Mouse (Mus musculus): Measurements from ENCODE around the gene Kri1. TPM values are rescaled to one million over a fixed set of nuclear protein-coding genes. Genes with fewer than 3 reads are reported as not detected.
A peak's percentile ranks its signal among the peaks of the same experiment; 100 is the strongest.
"Not testable (repeated sequence)": the region's sequence is repeated elsewhere in the genome, so short reads cannot be mapped to it uniquely, and the experiment has no call there.

The Kri1 gene
- polyA plus RNA-seq, 2 experiments = 13.7 to 43.2 TPM

DNA sequence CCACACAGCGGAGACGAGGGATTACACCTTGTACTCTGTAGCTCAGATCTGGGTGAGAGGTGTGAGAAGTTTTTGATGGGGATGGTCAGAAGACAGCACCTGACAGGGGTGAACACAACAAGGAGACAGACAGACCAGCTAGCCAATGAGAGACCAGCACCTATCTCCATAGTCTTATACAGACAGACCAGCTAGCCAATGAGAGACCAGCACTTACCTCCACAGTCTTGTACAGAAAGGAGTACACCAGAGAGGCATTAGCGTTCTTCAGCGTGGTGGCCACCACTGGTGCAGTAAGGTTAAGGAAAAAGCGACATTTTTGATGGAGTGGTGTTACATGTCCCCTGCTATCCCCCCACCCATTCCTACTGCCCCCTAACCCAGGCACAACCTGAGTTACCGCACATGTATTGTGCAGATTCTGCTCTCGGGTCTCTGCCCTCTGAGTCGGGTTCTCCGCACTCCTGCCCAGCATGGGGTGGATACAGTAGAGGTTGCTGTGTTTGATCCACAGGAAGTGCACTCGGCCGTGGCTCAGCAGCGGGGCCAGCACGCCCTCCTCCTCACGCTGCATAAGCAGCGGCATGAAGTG lies 21.5 kb upstream of the Kri1 start:
- no peak for TF ChIP-seq POLR2A (IDR thresholded peaks at IDR 0.05; ENCODE audit: borderline replicate concordance, extremely low read depth, insufficient read depth, insufficient read length)
- WGBS = 64% methylated on average over 15 of the region's 15 CpGs
- DNase-seq (ENCODE audit: low spot score) = no peak

DNA sequence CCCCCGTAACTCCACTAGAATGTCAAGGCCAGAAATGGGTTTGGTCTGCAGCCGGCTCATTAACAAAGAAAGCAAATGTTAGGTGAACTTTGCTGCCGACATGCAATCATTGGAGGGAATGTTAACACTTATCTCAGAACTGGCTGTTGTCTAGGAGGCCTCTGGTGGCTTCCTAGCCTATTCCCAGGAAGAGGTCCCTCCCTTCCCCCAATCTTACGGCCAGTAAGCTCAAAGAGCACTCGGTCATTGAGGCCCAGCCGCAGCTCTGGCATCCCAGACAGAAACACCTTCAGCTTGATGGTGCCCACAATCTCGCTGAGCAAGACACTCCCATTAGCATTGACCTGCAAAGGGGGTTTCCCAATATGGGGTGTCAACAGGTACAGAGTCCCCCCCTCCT lies 17.3 kb upstream of the Kri1 start:
- TF ChIP-seq POLR2A (IDR thresholded peaks at IDR 0.05; ENCODE audit: borderline replicate concordance, extremely low read depth, insufficient read depth, insufficient read length) = no peak
- Histone ChIP-seq H3K4me2 (replicated peaks; ENCODE audit: low read depth, low read length, severe bottlenecking) (no peak overlapping the region), H3K4me1 (ENCODE audit: control insufficient read depth, insufficient read depth, low read length) (no peaks in the 10 kb centered on the region), H3K27ac (replicated peaks; ENCODE audit: low read depth, low read length) (no peak overlapping the region), H3K36me3 (ENCODE audit: control insufficient read depth, insufficient read depth, low read length) (no peaks in the 10 kb centered on the region), H3K27me3 (ENCODE audit: control insufficient read depth, insufficient read depth, low read length) (no peaks in the 10 kb centered on the region), H3K9ac (ENCODE audit: low read depth, low read length, severe bottlenecking) (no peak overlapping the region), H3K4me3 (replicated peaks; ENCODE audit: low read length) (no peak overlapping the region), H3K9me3 (ENCODE audit: control insufficient read depth, low read length) (no peaks in the 10 kb centered on the region)
- no peak for DNase-seq (ENCODE audit: low spot score)
- ATAC-seq (ENCODE audit: low FRiP score, low read depth) = no peak
- WGBS = 79% methylated on average over 7 of the region's 7 CpGs

More for the DNA sequence above, 21.5 kb upstream of the Kri1 start:
- Histone ChIP-seq H3K4me3 (replicated peaks; ENCODE audit: low read length) (no peak overlapping the region), H3K27me3 (ENCODE audit: control insufficient read depth, insufficient read depth, low read length) (peaks cover 17% of the 10 kb centered on the region), H3K27ac (replicated peaks; ENCODE audit: low read depth, low read length) (no peak overlapping the region), H3K36me3 (ENCODE audit: control insufficient read depth, insufficient read depth, low read length) (no peaks in the 10 kb centered on the region), H3K4me2 (replicated peaks; ENCODE audit: low read depth, low read length, severe bottlenecking) (no peak overlapping the region), H3K9me3 (ENCODE audit: control insufficient read depth, low read length) (no peaks in the 10 kb centered on the region), H3K9ac (ENCODE audit: low read depth, low read length, severe bottlenecking) (no peak overlapping the region), H3K4me1 (ENCODE audit: control insufficient read depth, insufficient read depth, low read length) (no peaks in the 10 kb centered on the region)
- ATAC-seq (ENCODE audit: low FRiP score, low read depth) = no peak

DNA sequence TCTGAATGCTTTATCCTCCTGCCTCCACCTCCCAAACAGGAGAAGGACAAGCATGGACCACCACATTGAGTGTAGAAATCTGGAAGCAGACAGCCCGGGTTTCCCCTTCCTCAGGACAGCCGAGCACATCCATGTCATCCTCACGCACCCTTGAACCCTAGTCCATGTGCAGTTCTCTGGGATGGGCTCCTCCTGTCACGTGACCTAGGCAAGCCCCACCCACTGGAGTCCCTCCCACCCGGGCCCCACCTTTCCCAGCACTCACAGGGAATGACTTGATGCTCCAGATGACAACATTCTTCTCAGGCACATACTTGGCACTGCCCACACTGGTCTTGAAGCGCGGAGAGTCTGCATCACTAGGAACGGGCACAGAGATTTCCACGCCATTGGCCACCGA lies 11.2 kb upstream of the Kri1 start:
- no peak for TF ChIP-seq POLR2A (IDR thresholded peaks at IDR 0.05; ENCODE audit: borderline replicate concordance, extremely low read depth, insufficient read depth, insufficient read length)
- no peak overlapping the region for H3K4me3 ChIP-seq (replicated peaks; ENCODE audit: low read length)
- H3K4me1 ChIP-seq (ENCODE audit: control insufficient read depth, insufficient read depth, low read length) = 0 out of 2 replicates have a peak, but pooled peaks cover 6% of the 10 kb centered on the region
- no peaks in the 10 kb centered on the region for H3K9me3 ChIP-seq (ENCODE audit: control insufficient read depth, low read length)
- H3K27ac ChIP-seq (replicated peaks; ENCODE audit: low read depth, low read length) = no peak overlapping the region
- H3K27me3 ChIP-seq (ENCODE audit: control insufficient read depth, insufficient read depth, low read length) = no peaks in the 10 kb centered on the region
- DNase-seq (ENCODE audit: low spot score) = no peak
- WGBS = 90% methylated on average over 10 of the region's 10 CpGs
- H3K9ac ChIP-seq (ENCODE audit: low read depth, low read length, severe bottlenecking) = no peak overlapping the region
- ATAC-seq (ENCODE audit: low FRiP score, low read depth) = no peak
- H3K4me2 ChIP-seq (replicated peaks; ENCODE audit: low read depth, low read length, severe bottlenecking) = no peak overlapping the region
- no peaks in the 10 kb centered on the region for H3K36me3 ChIP-seq (ENCODE audit: control insufficient read depth, insufficient read depth, low read length)

DNA sequence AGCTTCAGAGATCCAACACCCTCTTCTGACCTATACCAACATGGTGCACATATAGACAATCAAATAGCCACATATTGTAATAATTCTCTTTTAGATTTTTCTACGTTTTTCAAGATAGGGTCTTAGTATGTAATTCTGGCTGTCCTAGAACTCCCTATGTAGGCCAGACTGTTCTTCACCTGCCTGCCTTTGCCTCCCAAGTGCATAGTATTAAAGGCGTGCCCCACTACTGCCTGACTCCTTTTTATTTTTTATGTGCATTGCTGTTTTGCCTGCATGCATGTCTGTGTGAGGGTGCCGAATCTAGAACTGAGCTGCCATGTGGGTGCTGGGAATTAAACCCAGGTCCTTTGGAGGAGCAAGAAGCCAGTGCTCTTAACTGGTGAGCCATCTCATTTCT lies 4.5 kb upstream of the Kri1 start:
- TF ChIP-seq POLR2A (IDR thresholded peaks at IDR 0.05; ENCODE audit: borderline replicate concordance, extremely low read depth, insufficient read depth, insufficient read length) = no peak
- H3K9ac ChIP-seq (ENCODE audit: low read depth, low read length, severe bottlenecking) = no peak overlapping the region
- H3K36me3 ChIP-seq (ENCODE audit: control insufficient read depth, insufficient read depth, low read length) = no peaks in the 10 kb centered on the region
- DNase-seq (ENCODE audit: low spot score) (no peak), ATAC-seq (ENCODE audit: low FRiP score, low read depth) (no peak)
- peaks cover 25% of the 10 kb centered on the region; the same call in 1 of the 2 replicates for H3K4me1 ChIP-seq (ENCODE audit: control insufficient read depth, insufficient read depth, low read length)
- H3K4me2 ChIP-seq (replicated peaks; ENCODE audit: low read depth, low read length, severe bottlenecking) = no peak overlapping the region
- WGBS = 86% methylated on average over 3 of the region's 3 CpGs
- H3K9me3 ChIP-seq (ENCODE audit: control insufficient read depth, low read length) = no peaks in the 10 kb centered on the region
- H3K27ac ChIP-seq (replicated peaks; ENCODE audit: low read depth, low read length) = no peak overlapping the region
- no peak overlapping the region for H3K4me3 ChIP-seq (replicated peaks; ENCODE audit: low read length)
- H3K27me3 ChIP-seq (ENCODE audit: control insufficient read depth, insufficient read depth, low read length) = no peaks in the 10 kb centered on the region

DNA sequence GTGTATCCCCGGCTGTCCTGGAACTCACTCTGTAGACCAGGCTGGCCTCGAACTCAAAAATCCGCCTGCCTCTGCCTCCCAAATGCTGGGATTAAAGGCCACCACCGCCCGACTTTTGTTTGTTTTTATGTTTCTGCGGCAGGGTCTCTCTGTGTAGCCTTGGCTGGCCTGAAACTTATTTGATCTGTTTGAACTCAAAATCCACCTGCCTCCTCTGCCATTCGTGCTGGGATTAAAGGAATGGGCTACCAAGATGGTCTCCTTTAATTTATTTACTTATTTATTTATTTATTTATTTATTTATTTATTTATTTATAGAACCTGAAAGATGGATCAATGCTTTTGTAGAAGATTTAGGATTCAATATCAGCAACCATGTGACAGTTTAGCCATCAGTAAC lies 4.1 kb upstream of the Kri1 start:
- peak overlapping the region; percentile 77 for H3K4me3 ChIP-seq (replicated peaks; ENCODE audit: low read length)
- WGBS = 15% methylated on average over 7 of the region's 7 CpGs
- H3K27me3 ChIP-seq (ENCODE audit: control insufficient read depth, insufficient read depth, low read length); DNase-seq (ENCODE audit: low spot score); ATAC-seq (ENCODE audit: low FRiP score, low read depth); H3K9me3 ChIP-seq (ENCODE audit: control insufficient read depth, low read length); H3K36me3 ChIP-seq (ENCODE audit: control insufficient read depth, insufficient read depth, low read length): not testable (repeated sequence)
- H3K4me2 ChIP-seq (replicated peaks; ENCODE audit: low read depth, low read length, severe bottlenecking) = peak overlapping the region; percentile 65
- H3K27ac ChIP-seq (replicated peaks; ENCODE audit: low read depth, low read length) = peak overlapping the region; percentile 77
- peak overlapping the region; percentile 38; the same call in 1 of the 2 replicates for H3K9ac ChIP-seq (ENCODE audit: low read depth, low read length, severe bottlenecking)
- H3K4me1 ChIP-seq (ENCODE audit: control insufficient read depth, insufficient read depth, low read length) = peaks cover 28% of the 10 kb centered on the region

All from limb, embryonic 14.5 days (tissue).